Mouse (Mus musculus): ENCODE measurements at regions not wholly inside any gene's neighbourhood (a gene's known extent, or its start where the extent isn't known, plus 50 kb on each side); places are given as distances from the start of the nearest gene placed in this dataset.

- no peak for TF ChIP-seq CTCF (IDR thresholded peaks at IDR 0.05)
- intact Hi-C loops (cut with DNase I), result no loop called here
- DNase-seq (ENCODE audit: extremely low spot score in 1 of 2, low spot score in 2 of 2), result no peak
- no peak overlapping the region for H3K27ac ChIP-seq
- H3K4me3 ChIP-seq, result no peak overlapping the region
These were observed 308.1 kb upstream of the Dynlrb2 start for GRCm38 (mm10) chr8:116196623-116197184.

- intact Hi-C loops (cut with DNase I), result no loop called here
- no peak for TF ChIP-seq CTCF (IDR thresholded peaks at IDR 0.05)
- DNase-seq (ENCODE audit: extremely low spot score in 1 of 2, low spot score in 2 of 2), result no peak
- H3K27ac ChIP-seq, result no peak overlapping the region
- no peak overlapping the region for H3K4me3 ChIP-seq
These were observed 312.7 kb upstream of the Dynlrb2 start for GRCm38 (mm10) chr8:116192096-116192495.

GRCm38 (mm10) chr8:116185206-116185605 is 319.6 kb upstream of the Dynlrb2 start:
- no peak for DNase-seq (ENCODE audit: extremely low spot score in 1 of 2, low spot score in 2 of 2)
- intact Hi-C loops (cut with DNase I), result no loop called here
- TF ChIP-seq CTCF (IDR thresholded peaks at IDR 0.05), result no peak
- Histone ChIP-seq H3K27ac (no peak overlapping the region), H3K4me3 (no peak overlapping the region)

GRCm38 (mm10) chr8:116184241-116184640 is 320.5 kb upstream of the Dynlrb2 start:
- no peak for TF ChIP-seq CTCF (IDR thresholded peaks at IDR 0.05)
- intact Hi-C loops (cut with DNase I), result no loop called here
- DNase-seq (ENCODE audit: extremely low spot score in 1 of 2, low spot score in 2 of 2), result no peak
- Histone ChIP-seq H3K4me3 (no peak overlapping the region), H3K27ac (no peak overlapping the region)

- TF ChIP-seq CTCF (IDR thresholded peaks at IDR 0.05), result no peak
- no peak for DNase-seq (ENCODE audit: extremely low spot score in 1 of 2, low spot score in 2 of 2)
These were observed 326.8 kb upstream of the Dynlrb2 start for GRCm38 (mm10) chr8:116177946-116178345.

GRCm38 (mm10) chr8:116174891-116175290 is 329.9 kb upstream of the Dynlrb2 start:
- intact Hi-C loops (cut with DNase I), result no loop called here
- no peak for TF ChIP-seq CTCF (IDR thresholded peaks at IDR 0.05)
- no peak overlapping the region for H3K4me3 ChIP-seq
- no peak for DNase-seq (ENCODE audit: extremely low spot score in 1 of 2, low spot score in 2 of 2)
- H3K27ac ChIP-seq, result no peak overlapping the region

More at GRCm38 (mm10) chr8:116177946-116178345, 326.8 kb upstream of the Dynlrb2 start:
- intact Hi-C loops (cut with DNase I), result no loop called here
- Histone ChIP-seq H3K4me3 (no peak overlapping the region), H3K27ac (no peak overlapping the region)

- DNase-seq (ENCODE audit: extremely low spot score in 1 of 2, low spot score in 2 of 2), result no peak
- no peak for TF ChIP-seq CTCF (IDR thresholded peaks at IDR 0.05)
- intact Hi-C loops (cut with DNase I), result no loop called here
- H3K4me3 ChIP-seq, result no peak overlapping the region
- H3K27ac ChIP-seq, result no peak overlapping the region
These were observed 330.8 kb upstream of the Dynlrb2 start for GRCm38 (mm10) chr8:116173961-116174360.

GRCm38 (mm10) chr8:116167874-116168273 is 336.9 kb upstream of the Dynlrb2 start:
- intact Hi-C loops (cut with DNase I), result no loop called here
- no peak for DNase-seq (ENCODE audit: extremely low spot score in 1 of 2, low spot score in 2 of 2)
- no peak for TF ChIP-seq CTCF (IDR thresholded peaks at IDR 0.05)

GRCm38 (mm10) chr8:116164989-116165299 is 339.8 kb upstream of the Dynlrb2 start:
- H3K4me3 ChIP-seq, result no peak overlapping the region
- DNase-seq (ENCODE audit: extremely low spot score in 1 of 2, low spot score in 2 of 2), result no peak
- intact Hi-C loops (cut with DNase I), result no loop called here

More at GRCm38 (mm10) chr8:116167874-116168273, 336.9 kb upstream of the Dynlrb2 start:
- no peak overlapping the region for H3K4me3 ChIP-seq
- no peak overlapping the region for H3K27ac ChIP-seq

GRCm38 (mm10) chr8:116164190-116164988 is 340.4 kb upstream of the Dynlrb2 start:
- intact Hi-C loops (cut with DNase I), result no loop called here
- no peak for DNase-seq (ENCODE audit: extremely low spot score in 1 of 2, low spot score in 2 of 2)
- no peak for TF ChIP-seq CTCF (IDR thresholded peaks at IDR 0.05)
- no peak overlapping the region for H3K4me3 ChIP-seq
- no peak overlapping the region for H3K27ac ChIP-seq

More at GRCm38 (mm10) chr8:116164989-116165299, 339.8 kb upstream of the Dynlrb2 start:
- no peak for TF ChIP-seq CTCF (IDR thresholded peaks at IDR 0.05)
- H3K27ac ChIP-seq, result no peak overlapping the region

- intact Hi-C loops (cut with DNase I), result no loop called here
- no peak for DNase-seq (ENCODE audit: extremely low spot score in 1 of 2, low spot score in 2 of 2)
These were observed 343.8 kb upstream of the Dynlrb2 start for GRCm38 (mm10) chr8:116160932-116161331.

GRCm38 (mm10) chr8:116143687-116144573 is 360.8 kb upstream of the Dynlrb2 start:
- peak; percentile 66 for TF ChIP-seq CTCF (IDR thresholded peaks at IDR 0.05)
- no peak overlapping the region for H3K4me3 ChIP-seq
- intact Hi-C loops (cut with DNase I), result loop anchor here (10.0 kb wide), 1 partner anchor 439 kb away; the partner anchor contains the start of gene Maf
- no peak overlapping the region for H3K27ac ChIP-seq
- DNase-seq (ENCODE audit: extremely low spot score in 1 of 2, low spot score in 2 of 2), result peak; percentile 54 to 66

More at GRCm38 (mm10) chr8:116160932-116161331, 343.8 kb upstream of the Dynlrb2 start:
- Histone ChIP-seq H3K4me3 (no peak overlapping the region), H3K27ac (no peak overlapping the region)
- no peak for TF ChIP-seq CTCF (IDR thresholded peaks at IDR 0.05)

All from left cerebral cortex, adult 2 months (tissue).